Mouse (Mus musculus) ES-E14 (cell line): ENCODE measurements around the gene Wap.

Experiments
- ZC3H11A ChIP-seq: IDR thresholded peaks from 2 replicates; pipeline ENCODE4 v1.6.1; 2012; ENCODE audit warnings: low read depth, mild to moderate bottlenecking, inconsistent platforms, low read length, borderline replicate concordance
- ZNF384 ChIP-seq: IDR thresholded peaks from 2 replicates; pipeline ENCODE4 v1.6.1; 2012; ENCODE audit warnings: low read depth, low read length, inconsistent platforms

DNA sequence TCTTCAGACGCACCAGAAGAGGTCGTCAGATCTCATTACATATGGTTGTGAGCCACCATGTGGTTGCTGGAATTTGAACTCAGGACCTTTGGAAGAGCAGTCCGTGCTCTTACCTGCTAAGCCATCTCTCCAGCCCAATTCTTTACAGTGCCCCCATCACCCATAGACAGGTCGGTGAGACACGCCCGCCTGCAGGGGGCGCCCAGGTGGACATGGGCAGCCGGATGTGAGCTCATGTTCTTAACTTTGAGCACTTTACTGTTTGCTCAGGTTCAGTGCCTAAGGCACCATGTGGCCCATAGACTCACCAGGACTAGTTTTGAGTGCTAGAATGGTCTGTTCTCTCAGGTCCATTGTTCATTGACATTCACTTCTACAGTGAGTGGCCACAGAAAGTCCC lies 2.3 kb downstream of the Wap start:
- no peak for TF ChIP-seq ZNF384
- no peak for TF ChIP-seq ZC3H11A
